Mouse (Mus musculus): Measurements from ENCODE around the gene Nfia. TPM values are rescaled to one million over a fixed set of nuclear protein-coding genes. Genes with fewer than 3 reads are reported as not detected.

The Nfia gene
- polyA plus RNA-seq, 1 experiment = 0.02 TPM

- H3K27me3 ChIP-seq (replicated peaks) = peaks cover 47% of the 10 kb centered on the region
- TF ChIP-seq GATA1 (IDR thresholded peaks at IDR 0.05; ENCODE audit: borderline replicate concordance, low read length) (no peak), FLI1 (IDR thresholded peaks at IDR 0.05; ENCODE audit: low read length) (no peak)
- no peaks in the 10 kb centered on the region for H3K9me3 ChIP-seq
- H3K36me3 ChIP-seq (replicated peaks; ENCODE audit: low read length) = no peaks in the 10 kb centered on the region
- H3K4me1 ChIP-seq = peaks cover 56% of the 10 kb centered on the region
- peak overlapping the region; percentile 86 for H3K4me3 ChIP-seq (replicated peaks)
These were observed 2.5 kb downstream of the Nfia start for GRCm38 (mm10) chr4:97775059-97775458.

GRCm38 (mm10) chr4:97775494-97776265 is 3.1 kb downstream of the Nfia start:
- TF ChIP-seq GATA1 (IDR thresholded peaks at IDR 0.05; ENCODE audit: borderline replicate concordance, low read length) = no peak
- TF ChIP-seq FLI1 (IDR thresholded peaks at IDR 0.05; ENCODE audit: low read length) = no peak
- no peaks in the 10 kb centered on the region for H3K36me3 ChIP-seq (replicated peaks; ENCODE audit: low read length)
- peaks cover 56% of the 10 kb centered on the region for H3K4me1 ChIP-seq
- peaks cover 51% of the 10 kb centered on the region for H3K27me3 ChIP-seq (replicated peaks)
- peak overlapping the region; percentile 76 for H3K4me3 ChIP-seq (replicated peaks)
- H3K9me3 ChIP-seq = no peaks in the 10 kb centered on the region

GRCm38 (mm10) chr4:97776388-97777080 is 4.0 kb downstream of the Nfia start:
- peaks cover 54% of the 10 kb centered on the region for H3K4me1 ChIP-seq
- H3K9me3 ChIP-seq = no peaks in the 10 kb centered on the region
- peaks cover 55% of the 10 kb centered on the region for H3K27me3 ChIP-seq (replicated peaks)
- TF ChIP-seq FLI1 (IDR thresholded peaks at IDR 0.05; ENCODE audit: low read length) (no peak), GATA1 (IDR thresholded peaks at IDR 0.05; ENCODE audit: borderline replicate concordance, low read length) (no peak)
- peak overlapping the region; percentile 92 for H3K4me3 ChIP-seq (replicated peaks)
- H3K36me3 ChIP-seq (replicated peaks; ENCODE audit: low read length) = no peaks in the 10 kb centered on the region

GRCm38 (mm10) chr4:97777081-97777705 is 4.7 kb downstream of the Nfia start:
- Histone ChIP-seq H3K4me1 (peaks cover 47% of the 10 kb centered on the region), H3K27me3 (replicated peaks) (peaks cover 57% of the 10 kb centered on the region), H3K36me3 (replicated peaks; ENCODE audit: low read length) (no peaks in the 10 kb centered on the region), H3K4me3 (replicated peaks) (peak overlapping the region; percentile 92), H3K9me3 (no peaks in the 10 kb centered on the region)
- TF ChIP-seq FLI1 (IDR thresholded peaks at IDR 0.05; ENCODE audit: low read length) = no peak
- no peak for TF ChIP-seq GATA1 (IDR thresholded peaks at IDR 0.05; ENCODE audit: borderline replicate concordance, low read length)

- peaks cover 57% of the 10 kb centered on the region for H3K27me3 ChIP-seq (replicated peaks)
- TF ChIP-seq GATA1 (IDR thresholded peaks at IDR 0.05; ENCODE audit: borderline replicate concordance, low read length) = no peak
- no peak for TF ChIP-seq FLI1 (IDR thresholded peaks at IDR 0.05; ENCODE audit: low read length)
These were observed 5.2 kb downstream of the Nfia start, which contains the start of gene E130114P18Rik for GRCm38 (mm10) chr4:97777706-97778176. Gene E130114P18Rik (minus strand): TSS chr4:97778078.

GRCm38 (mm10) chr4:97778211-97779002 is 5.9 kb downstream of the Nfia start:
- peaks cover 46% of the 10 kb centered on the region for H3K4me1 ChIP-seq
- H3K4me3 ChIP-seq (replicated peaks) = peak overlapping the region; percentile 92
- H3K36me3 ChIP-seq (replicated peaks; ENCODE audit: low read length) = no peaks in the 10 kb centered on the region
- TF ChIP-seq GATA1 (IDR thresholded peaks at IDR 0.05; ENCODE audit: borderline replicate concordance, low read length) (no peak), FLI1 (IDR thresholded peaks at IDR 0.05; ENCODE audit: low read length) (no peak)
- H3K27me3 ChIP-seq (replicated peaks) = peaks cover 58% of the 10 kb centered on the region
- peaks cover 5% of the 10 kb centered on the region for H3K9me3 ChIP-seq

More at GRCm38 (mm10) chr4:97777706-97778176, 5.2 kb downstream of the Nfia start, which contains the start of gene E130114P18Rik:
- Histone ChIP-seq H3K9me3 (no peaks in the 10 kb centered on the region), H3K4me3 (replicated peaks) (peak within 1 kb of the TSS; percentile 92), H3K4me1 (peaks cover 46% of the 10 kb centered on the region), H3K36me3 (replicated peaks; ENCODE audit: low read length) (no peaks in the 10 kb centered on the region)

- Histone ChIP-seq H3K27me3 (replicated peaks) (peaks cover 61% of the 10 kb centered on the region), H3K4me3 (replicated peaks) (no peak overlapping the region)
These were observed 6.7 kb downstream of the Nfia start for GRCm38 (mm10) chr4:97779003-97779930.

GRCm38 (mm10) chr4:97780024-97780423 is 7.5 kb downstream of the Nfia start:
- H3K9me3 ChIP-seq = peaks cover 7% of the 10 kb centered on the region
- peaks cover 61% of the 10 kb centered on the region for H3K27me3 ChIP-seq (replicated peaks)
- TF ChIP-seq FLI1 (IDR thresholded peaks at IDR 0.05; ENCODE audit: low read length) (no peak), GATA1 (IDR thresholded peaks at IDR 0.05; ENCODE audit: borderline replicate concordance, low read length) (no peak)
- peaks cover 32% of the 10 kb centered on the region for H3K4me1 ChIP-seq
- H3K36me3 ChIP-seq (replicated peaks; ENCODE audit: low read length) = no peaks in the 10 kb centered on the region
- H3K4me3 ChIP-seq (replicated peaks) = no peak overlapping the region

More at GRCm38 (mm10) chr4:97779003-97779930, 6.7 kb downstream of the Nfia start:
- Histone ChIP-seq H3K4me1 (peaks cover 40% of the 10 kb centered on the region), H3K9me3 (peaks cover 7% of the 10 kb centered on the region), H3K36me3 (replicated peaks; ENCODE audit: low read length) (no peaks in the 10 kb centered on the region)
- TF ChIP-seq GATA1 (IDR thresholded peaks at IDR 0.05; ENCODE audit: borderline replicate concordance, low read length) (no peak), FLI1 (IDR thresholded peaks at IDR 0.05; ENCODE audit: low read length) (no peak)
